ENCODE assay signal across 8 mouse cellular contexts in the genomic region with DNA sequence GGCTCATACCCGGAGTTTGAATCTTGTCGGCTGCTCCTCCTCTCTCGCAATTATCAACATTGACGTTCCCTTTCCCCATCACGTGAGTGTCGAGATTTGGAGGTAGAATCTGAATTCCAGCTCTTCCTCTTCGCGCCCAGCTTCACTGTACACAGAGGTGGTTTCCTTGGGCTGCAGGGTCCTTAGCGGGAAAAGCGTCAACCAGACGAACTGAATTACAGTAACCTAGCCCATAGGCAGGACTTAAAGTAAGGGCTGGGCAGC. TPM values are rescaled to one million over a fixed set of nuclear protein-coding genes. Genes with fewer than 3 reads are reported as not detected.
A peak's percentile ranks its signal among the peaks of the same experiment; 100 is the strongest.
DNase-seq lines count a peak whose midpoint lies in the region; ATAC-seq and TF ChIP-seq lines count a peak whose summit lies in the region.

No protein-coding gene starts in this region.

- 0% methylated on average over 11 of the region's 11 CpGs for WGBS in kidney, adult 2 months
- WGBS in forebrain, postnatal 0 days = under 1% methylated on average over 11 of the region's 11 CpGs
- WGBS in macrophage (ENCODE audit: missing documents) = 0% methylated on average over 11 of the region's 11 CpGs

- DNase-seq in kidney, adult 2 months = no peak
- DNase-seq in kidney, postnatal 10 days = no peak
- peak; percentile 30 for DNase-seq in NIH3T3 (ENCODE audit: low read depth)
- no peak for DNase-seq in forebrain, postnatal 0 days
- no peak for DNase-seq in natural killer cell, adult 2 months (ENCODE audit: low spot score in 2 of 2)
- DNase-seq in adrenal gland, postnatal 36 days = no peak
- no peak for DNase-seq in spleen, adult 12 weeks (ENCODE audit: low spot score)

- no peak for ATAC-seq in forebrain, postnatal 0 days

- 0 out of 2 replicates have a peak overlapping the region, but pooled peaks have one; percentile 1 for H3K27ac ChIP-seq in kidney, adult 2 months (ENCODE audit: insufficient read depth, low read depth, low read length)
- peak overlapping the region; percentile 78 for H3K27ac ChIP-seq in forebrain, postnatal 0 days (ENCODE audit: low read depth, low read length)
- peak overlapping the region; percentile 70 for H3K27ac ChIP-seq in macrophage

- H3K4me1 ChIP-seq in kidney, adult 2 months (ENCODE audit: control insufficient read depth, insufficient read depth, low read length) = peaks cover 3% of the 10 kb centered on the region; the same call in 1 of the 2 replicates
- H3K4me1 ChIP-seq in forebrain, postnatal 0 days (ENCODE audit: insufficient read depth) = peaks cover 5% of the 10 kb centered on the region; the same call in 1 of the 2 replicates

- peak overlapping the region; percentile 74 for H3K9ac ChIP-seq in forebrain, postnatal 0 days

- H3K9me3 ChIP-seq in forebrain, postnatal 0 days (ENCODE audit: low read length) = no peaks in the 10 kb centered on the region

- TF ChIP-seq CTCF in kidney, adult 2 months (conservative IDR thresholded peaks at IDR 0.05; ENCODE audit: insufficient read depth, insufficient read length, low read depth, low read length) = no peak
- TF ChIP-seq CTCF in forebrain, postnatal 0 days (IDR thresholded peaks at IDR 0.05; ENCODE audit: low read depth) = no peak

- no peaks in the 10 kb centered on the region for H3K27me3 ChIP-seq in kidney, adult 2 months (replicated peaks; ENCODE audit: control insufficient read depth, insufficient read depth, low read length)
- no peaks in the 10 kb centered on the region for H3K27me3 ChIP-seq in forebrain, postnatal 0 days (ENCODE audit: insufficient read depth, low read length)

- peaks cover 3% of the 10 kb centered on the region; the same call in 1 of the 2 replicates for H3K36me3 ChIP-seq in kidney, adult 2 months (ENCODE audit: control insufficient read depth, insufficient read depth, low read length)
- peaks cover 31% of the 10 kb centered on the region for H3K36me3 ChIP-seq in forebrain, postnatal 0 days (ENCODE audit: insufficient read depth)
- peaks cover 39% of the 10 kb centered on the region for H3K36me3 ChIP-seq in macrophage (ENCODE audit: inconsistent target)

- peak overlapping the region; percentile 76 for H3K4me3 ChIP-seq in kidney, adult 2 months (ENCODE audit: insufficient read depth, low read depth, low read length)
- peak overlapping the region; percentile 83 for H3K4me3 ChIP-seq in forebrain, postnatal 0 days (ENCODE audit: low read depth, low read length)
- peak overlapping the region; percentile 85 for H3K4me3 ChIP-seq in macrophage (ENCODE audit: inconsistent target)

- no peak for TF ChIP-seq POLR2A in kidney, adult 2 months (IDR thresholded peaks at IDR 0.05; ENCODE audit: low read depth, low read length)

- peak overlapping the region; percentile 84 for H3K4me2 ChIP-seq in forebrain, postnatal 0 days (ENCODE audit: low read depth)

- H3K79me2 ChIP-seq in macrophage (ENCODE audit: inconsistent target) = peaks cover 72% of the 10 kb centered on the region

RNA-seq across cellular contexts. Expression of a gene that starts 0.4 kb away (rescaled TPM):
- 10.5 and 13.0 TPM in 2 replicates for polyA plus RNA-seq in kidney, adult 2 months (2012; rRNA removed)
- total RNA-seq in forebrain, postnatal 0 days (2014; rRNA removed) = 7.9 and 12.3 TPM in 2 replicates
- 19.5 and 21.3 TPM in 2 replicates for polyA plus RNA-seq in forebrain, postnatal 0 days (2015; fragmentation: Nextera tagmentation; extraction: Ambion mirVana)
- 10 to 100 TPM in 22 of 26 experiments, 1 to 10 TPM in 4; 5.6 to 50.2 (median 25.9) TPM for total RNA-seq in macrophage (2018; cell fraction: chromatin; rRNA removed)
- total RNA-seq in macrophage (2018; cell fraction: cytosol; rRNA removed) = 10 to 100 TPM in 23 of 26 experiments, 1 to 10 TPM in 3; 5.7 to 19.7 (median 15.4) TPM
- 10 to 100 TPM in 25 of 26 experiments, 1 to 10 TPM in 1; 8.9 to 63.8 (median 21.6) TPM for total RNA-seq in macrophage (2018; cell fraction: nucleus; rRNA removed)
- 10.6 to 30.8 TPM (median 17.8 TPM) in 3 replicates for polyA plus RNA-seq in macrophage (2018)
- 10 to 100 TPM; 16.0 to 17.1 TPM for total RNA-seq in adrenal gland, postnatal 36 days (2021)

RNA-seq across cellular contexts. Expression of a gene that starts 0.5 kb away (rescaled TPM):
- polyA plus RNA-seq in kidney, adult 2 months (2012; rRNA removed) = 10.2 and 11.3 TPM in 2 replicates
- total RNA-seq in forebrain, postnatal 0 days (2014; rRNA removed) = 13.7 and 15.1 TPM in 2 replicates
- polyA plus RNA-seq in forebrain, postnatal 0 days (2015; fragmentation: Nextera tagmentation; extraction: Ambion mirVana) = 6.1 and 9.9 TPM in 2 replicates
- total RNA-seq in macrophage (2018; cell fraction: chromatin; rRNA removed) = 10 to 100 TPM; 11.1 to 39.0 (median 24.3) TPM
- 10 to 100 TPM in 19 of 26 experiments, 1 to 10 TPM in 7; 3.3 to 14.7 (median 11.6) TPM for total RNA-seq in macrophage (2018; cell fraction: cytosol; rRNA removed)
- 10 to 100 TPM in 25 of 26 experiments, 1 to 10 TPM in 1; 8.3 to 45.8 (median 19.0) TPM for total RNA-seq in macrophage (2018; cell fraction: nucleus; rRNA removed)
- polyA plus RNA-seq in macrophage (2018) = 7.2 to 19.2 TPM (median 8.0 TPM) in 3 replicates
- total RNA-seq in adrenal gland, postnatal 36 days (2021) = 10 to 100 TPM; 19.6 to 24.7 TPM

RNA-seq across cellular contexts. Expression of a gene that starts 14.8 kb away (rescaled TPM):
- 0.19 and 0.24 TPM in 2 replicates for polyA plus RNA-seq in kidney, adult 2 months (2012; rRNA removed)
- 9.4 and 17.5 TPM in 2 replicates for total RNA-seq in forebrain, postnatal 0 days (2014; rRNA removed)
- polyA plus RNA-seq in forebrain, postnatal 0 days (2015; fragmentation: Nextera tagmentation; extraction: Ambion mirVana) = 13.6 and 16.5 TPM in 2 replicates
- not detected for total RNA-seq in macrophage (2018; cell fraction: chromatin; rRNA removed)
- not detected for total RNA-seq in macrophage (2018; cell fraction: cytosol; rRNA removed)
- not detected for total RNA-seq in macrophage (2018; cell fraction: nucleus; rRNA removed)
- polyA plus RNA-seq in macrophage (2018) = not detected in 3 replicates
- total RNA-seq in adrenal gland, postnatal 36 days (2021) = under 1 TPM in 1 of 2 experiments, not detected in 1; 0.36 TPM

Comparison
In these comparisons a context has a peak if more than half of its experiments do, and no peak if none do; other contexts are left out.
1. H3K27ac ChIP-seq: peak in every context shown above with its lines; median percentile 78 in forebrain, postnatal 0 days; 70 in macrophage; 1 in kidney, adult 2 months.
2. RNA of a gene that starts 14.8 kb away (polyA plus RNA-seq): 13.6 to 16.5 TPM in forebrain, postnatal 0 days; 0.19 to 0.24 TPM in kidney, adult 2 months and not detected in macrophage; every median in the first group is over 10 times any median in the second.
3. Peak in every context shown above with its lines, with median percentiles within 50 percentile points of each other: H3K4me3 ChIP-seq.